Mouse (Mus musculus) liver, embryonic 16.5 days (tissue): ENCODE measurements around the gene Serp2. TPM values are rescaled to one million over a fixed set of nuclear protein-coding genes. Genes with fewer than 3 reads are reported as not detected.

ENCODE experiments used
- ATAC-seq: fragments of 200-750 bp; cut with Nextera tagmentation; 2 replicates; pipeline ENCODE4 v1.8.0; 2017; ENCODE audit warnings: low read depth, mild to moderate bottlenecking, moderate number of reproducible peaks, moderate library complexity
- H3K27ac ChIP-seq: fragments of 300-500 bp; sonication (generic); 2 replicates; pipeline ENCODE4 v1.5.1; 2014; ENCODE audit warnings: mild to moderate bottlenecking, low read length
- H3K27me3 ChIP-seq: fragments of 300-500 bp; sonication (generic); 2 replicates; pipeline ENCODE4 v1.6.1; 2014; ENCODE audit warnings: low read depth, low read length, mixed read lengths; ENCODE audit not compliant: control insufficient read depth, insufficient read depth
- H3K36me3 ChIP-seq: fragments of 300-500 bp; sonication (generic); 2 replicates; pipeline ENCODE4 v1.6.1; 2014; ENCODE audit warnings: mild to moderate bottlenecking; ENCODE audit not compliant: control insufficient read depth, insufficient read depth
- H3K4me1 ChIP-seq: fragments of 300-500 bp; sonication (generic); 2 replicates; pipeline ENCODE4 v1.6.1; 2014; ENCODE audit warnings: low read depth, low read length, mixed read lengths; ENCODE audit not compliant: control insufficient read depth
- H3K4me2 ChIP-seq: fragments of 300-500 bp; sonication (generic); 2 replicates; pipeline ENCODE4 v1.6.1; 2014; ENCODE audit warnings: low read depth, low read length, mixed read lengths
- H3K4me3 ChIP-seq: fragments of 300-500 bp; sonication (generic); 2 replicates; pipeline ENCODE4 v1.5.1; 2014; ENCODE audit warnings: low read depth, mild to moderate bottlenecking, low read length
- H3K9ac ChIP-seq: fragments of 300-500 bp; sonication (generic); 2 replicates; pipeline ENCODE4 v1.6.1; 2014; ENCODE audit warnings: low read depth, low read length
- H3K9me3 ChIP-seq: fragments of 300-500 bp; sonication (generic); replicated peaks from 2 replicates; pipeline ENCODE4 v1.6.1; 2016; ENCODE audit warnings: low read length; ENCODE audit not compliant: control insufficient read depth
- WGBS: fragments of 180-500 bp; shearing (Covaris S2); extraction: QIAGEN DNeasy Blood & Tissue Kit; methylation state at CpG from one replicate; pipeline ENCODE4 v1.1.7; 2014; ENCODE audit not compliant: insufficient replicate concordance; 5-methylcytosine and 5-hydroxymethylcytosine counted together
- polyA plus RNA-seq: library from polyadenylated mRNA; unstranded; fragments of >200 nt; fragmentation: Nextera tagmentation; extraction: Ambion mirVana; gene quantifications from 2 replicates; pipeline ENCODE4 v1.2.1, GENCODE M21; 2015

The Serp2 gene
- 0.61 and 0.79 TPM in 2 replicates for polyA plus RNA-seq

DNA sequence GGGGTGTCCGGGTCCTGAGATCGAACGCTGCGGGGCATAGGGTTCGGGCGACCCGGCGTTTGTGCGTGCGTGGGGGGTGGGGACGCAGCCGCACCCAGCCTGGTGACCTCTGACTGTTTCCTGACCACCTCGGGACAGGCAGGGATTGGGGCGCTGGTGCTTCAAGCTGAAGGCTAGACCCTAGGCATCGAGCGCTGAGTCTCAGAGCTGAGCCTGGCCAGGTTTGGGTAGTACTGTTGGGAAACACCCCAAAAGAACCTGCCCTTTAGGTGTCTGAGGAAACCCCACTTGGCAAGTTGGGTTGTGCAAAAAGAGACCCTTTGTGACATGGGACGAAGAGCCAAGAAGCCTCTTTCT, at the start of gene Serp2:
Serp2 (minus strand) TSS at position 38 of the 357 bp plus-strand sequence.
- no peak for ATAC-seq
- H3K9me3 ChIP-seq: no peaks in the 10 kb centered on the region
- H3K27me3 ChIP-seq: peaks cover 36% of the 10 kb centered on the region
- H3K4me2 ChIP-seq: peak within 1 kb of the TSS; percentile 84
- H3K9ac ChIP-seq: peak within 1 kb of the TSS; percentile 45
- WGBS: 6% methylated on average over 17 of the region's 17 CpGs
- H3K27ac ChIP-seq: no peak within 1 kb of the TSS
- no peaks in the 10 kb centered on the region for H3K36me3 ChIP-seq
- peak within 1 kb of the TSS; percentile 61 for H3K4me3 ChIP-seq
- peaks cover 19% of the 10 kb centered on the region for H3K4me1 ChIP-seq

DNA sequence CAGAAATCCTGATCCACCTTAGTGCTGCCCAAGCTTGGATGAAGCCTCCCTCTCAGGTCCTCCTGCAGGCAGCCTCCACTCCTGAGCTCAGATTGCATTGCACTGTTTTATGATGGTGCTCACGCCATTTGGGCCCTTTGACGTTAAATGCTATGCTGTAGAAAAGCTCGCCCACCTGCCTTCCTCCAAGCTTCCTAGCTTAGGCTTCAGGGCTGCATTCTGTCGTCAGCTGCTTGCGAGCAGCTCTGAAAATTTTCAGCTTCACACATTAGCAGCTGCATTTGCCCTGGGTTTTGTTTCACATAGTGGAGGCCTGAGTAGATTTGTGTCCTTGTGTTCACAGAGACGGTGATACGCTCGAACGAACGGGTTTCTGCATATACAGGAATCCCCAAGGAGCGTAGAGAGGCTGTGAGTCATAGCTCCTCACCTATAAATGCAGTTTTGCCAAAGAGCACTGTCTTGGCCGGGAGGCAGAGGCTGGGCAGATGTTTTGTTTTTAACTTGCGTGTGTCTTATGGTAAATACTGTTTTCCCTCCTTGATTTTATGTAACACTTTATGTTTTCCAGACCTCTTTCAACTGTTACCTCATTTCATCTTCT, 49.3 kb upstream of the Serp2 start:
- Histone ChIP-seq H3K9me3 (no peaks in the 10 kb centered on the region), H3K4me2 (no peak overlapping the region), H3K27ac (no peak overlapping the region), H3K27me3 (no peaks in the 10 kb centered on the region), H3K9ac (no peak overlapping the region), H3K36me3 (no peaks in the 10 kb centered on the region), H3K4me1 (no peaks in the 10 kb centered on the region), H3K4me3 (no peak overlapping the region)
- no peak for ATAC-seq
- WGBS: 72% methylated on average over 13 of the region's 13 CpGs

DNA sequence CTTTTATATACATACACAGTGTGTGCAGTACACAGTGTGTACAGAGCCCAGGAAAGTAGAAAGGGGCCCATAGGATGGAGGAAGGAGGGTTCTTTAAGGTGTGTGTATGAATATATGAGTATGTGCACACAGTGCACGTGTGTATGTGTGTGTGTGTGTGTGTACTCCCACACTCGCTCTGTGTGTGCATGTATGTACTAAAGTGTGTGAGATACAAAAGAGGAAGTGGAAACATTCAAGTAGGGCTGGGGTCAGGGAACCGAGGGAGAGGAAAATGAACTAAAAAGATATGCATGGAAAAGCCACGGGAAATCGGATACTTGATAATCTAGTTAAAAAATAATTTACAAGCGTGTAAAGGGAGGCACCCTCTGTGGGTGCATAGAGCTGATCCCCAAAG, 47.3 kb upstream of the Serp2 start:
- Histone ChIP-seq H3K4me2 (no peak overlapping the region), H3K4me3 (no peak overlapping the region), H3K9me3 (no peaks in the 10 kb centered on the region), H3K27ac (no peak overlapping the region), H3K27me3 (no peaks in the 10 kb centered on the region), H3K4me1 (peaks cover 2% of the 10 kb centered on the region), H3K36me3 (no peaks in the 10 kb centered on the region), H3K9ac (no peak overlapping the region)
- ATAC-seq: no peak
- 40% methylated on average over 6 of the region's 6 CpGs for WGBS

DNA sequence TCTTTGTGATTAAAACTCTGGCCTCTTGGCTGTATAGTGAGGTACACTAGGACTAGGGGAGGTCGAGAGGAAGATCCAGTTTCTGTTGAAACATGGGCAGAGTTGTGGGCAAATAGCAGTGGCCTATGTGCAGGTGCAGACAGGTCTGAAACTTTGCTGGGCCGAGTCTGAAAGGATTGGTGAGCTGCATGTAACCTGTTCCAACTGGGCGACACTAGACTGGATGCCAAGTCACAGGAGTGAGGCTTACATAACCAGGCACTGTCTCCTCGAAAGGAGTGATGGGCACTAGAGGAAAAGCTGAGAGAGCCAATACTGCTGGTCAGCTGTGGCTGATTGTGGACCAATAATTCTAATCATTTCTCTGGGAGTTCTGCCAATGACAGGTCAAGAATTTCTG, 45.0 kb upstream of the Serp2 start:
- Histone ChIP-seq H3K9ac (no peak overlapping the region), H3K4me1 (peaks cover 16% of the 10 kb centered on the region), H3K9me3 (no peaks in the 10 kb centered on the region), H3K27me3 (no peaks in the 10 kb centered on the region), H3K27ac (no peak overlapping the region), H3K4me2 (no peak overlapping the region), H3K36me3 (no peaks in the 10 kb centered on the region), H3K4me3 (no peak overlapping the region)
- 54% methylated on average over 4 of the region's 4 CpGs for WGBS
- ATAC-seq: no peak

DNA sequence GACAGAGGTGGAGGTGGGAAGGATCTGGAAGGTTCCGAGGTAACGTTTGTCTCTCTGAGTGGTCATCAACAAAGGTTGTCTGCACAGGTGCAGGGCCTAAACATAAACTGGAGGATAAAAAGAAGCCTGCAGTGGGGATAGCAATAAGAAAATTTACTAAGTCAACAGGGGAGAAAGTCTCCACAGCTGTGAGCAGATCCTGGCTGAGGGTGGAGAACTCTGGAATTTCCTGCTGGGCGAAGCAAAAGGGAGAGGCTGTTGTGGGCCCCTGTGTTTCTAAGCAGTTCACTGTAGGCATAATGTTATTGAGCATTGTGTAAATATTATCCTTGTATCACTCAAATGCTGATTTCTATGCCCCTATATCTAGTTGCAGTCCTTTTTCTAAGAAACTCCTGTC, 43.7 kb upstream of the Serp2 start:
- H3K4me1 ChIP-seq: peaks cover 16% of the 10 kb centered on the region
- no peaks in the 10 kb centered on the region for H3K9me3 ChIP-seq
- no peak for ATAC-seq
- no peak overlapping the region for H3K27ac ChIP-seq
- H3K27me3 ChIP-seq: no peaks in the 10 kb centered on the region
- H3K9ac ChIP-seq: no peak overlapping the region
- H3K4me3 ChIP-seq: no peak overlapping the region
- no peak overlapping the region for H3K4me2 ChIP-seq
- no peaks in the 10 kb centered on the region for H3K36me3 ChIP-seq
- WGBS: 81% methylated on average over 3 of the region's 3 CpGs

DNA sequence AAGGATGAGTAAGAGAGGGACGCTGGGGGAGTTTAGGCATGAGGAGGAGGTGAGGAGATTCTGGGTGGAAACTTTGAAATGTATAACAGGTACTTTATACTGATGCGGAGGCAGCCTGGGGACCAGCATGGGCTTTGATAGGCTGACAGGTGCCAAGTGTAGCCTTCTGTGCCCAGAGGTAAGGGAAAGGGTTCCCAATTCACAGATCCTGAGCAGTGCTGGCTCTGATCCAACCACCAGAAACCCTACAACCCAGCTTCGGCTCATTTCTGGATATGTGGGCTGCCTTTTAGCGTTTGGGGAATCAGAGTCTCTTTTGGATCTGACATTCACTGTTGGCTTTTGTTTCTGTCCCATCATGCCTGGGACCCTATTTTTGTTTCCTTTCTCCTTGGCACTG, 43.0 kb upstream of the Serp2 start:
- no peak overlapping the region for H3K4me3 ChIP-seq
- no peak overlapping the region for H3K4me2 ChIP-seq
- H3K27ac ChIP-seq: no peak overlapping the region
- ATAC-seq: no peak
- no peaks in the 10 kb centered on the region for H3K27me3 ChIP-seq
- H3K9me3 ChIP-seq: no peaks in the 10 kb centered on the region
- H3K9ac ChIP-seq: no peak overlapping the region
- H3K4me1 ChIP-seq: peaks cover 16% of the 10 kb centered on the region
- no peaks in the 10 kb centered on the region for H3K36me3 ChIP-seq
- WGBS: 58% methylated on average over 4 of the region's 4 CpGs

DNA sequence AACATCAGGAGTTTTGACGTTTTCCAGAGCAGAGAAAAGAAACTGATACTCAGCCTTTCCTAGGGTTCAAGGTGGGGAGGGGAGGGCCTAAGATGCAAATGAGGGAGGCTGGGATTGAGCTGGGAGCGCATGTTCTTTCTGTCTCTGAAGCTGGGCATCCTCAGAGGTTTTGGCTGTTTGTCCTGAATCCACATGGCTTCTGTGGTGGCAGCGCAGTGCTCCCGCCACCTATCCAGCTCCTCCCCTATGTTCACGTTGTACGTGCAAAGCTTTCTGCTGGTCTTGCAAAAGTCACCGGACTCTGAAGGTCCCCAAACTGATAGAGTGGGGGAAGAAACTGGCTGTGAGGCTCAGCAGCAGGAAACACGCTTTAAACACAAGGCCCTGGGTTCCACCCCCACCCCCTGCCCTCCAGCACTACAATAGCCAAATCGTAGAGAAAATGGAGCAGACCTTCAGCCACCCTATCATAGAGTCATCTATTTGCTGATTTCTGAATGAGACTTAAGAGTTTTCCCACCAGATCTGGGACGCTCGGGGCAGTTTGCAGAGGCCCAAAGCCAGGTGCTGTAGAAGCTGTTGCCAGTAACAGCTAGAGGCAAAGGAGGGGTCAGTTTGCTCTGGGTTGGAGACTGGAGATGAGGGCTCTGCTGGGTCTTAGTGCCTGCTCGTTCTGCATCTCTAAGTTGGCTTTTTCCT, 42.0 kb upstream of the Serp2 start:
- H3K9me3 ChIP-seq: no peaks in the 10 kb centered on the region
- H3K9ac ChIP-seq: peak overlapping the region; percentile 38
- peak; percentile 73 for ATAC-seq
- WGBS: 1% methylated on average over 12 of the region's 12 CpGs
- no peaks in the 10 kb centered on the region for H3K36me3 ChIP-seq
- peak overlapping the region; percentile 59 for H3K4me2 ChIP-seq
- peak overlapping the region; percentile 55 for H3K27ac ChIP-seq
- H3K4me1 ChIP-seq: peaks cover 19% of the 10 kb centered on the region
- H3K4me3 ChIP-seq: peak overlapping the region; percentile 11
- H3K27me3 ChIP-seq: no peaks in the 10 kb centered on the region

DNA sequence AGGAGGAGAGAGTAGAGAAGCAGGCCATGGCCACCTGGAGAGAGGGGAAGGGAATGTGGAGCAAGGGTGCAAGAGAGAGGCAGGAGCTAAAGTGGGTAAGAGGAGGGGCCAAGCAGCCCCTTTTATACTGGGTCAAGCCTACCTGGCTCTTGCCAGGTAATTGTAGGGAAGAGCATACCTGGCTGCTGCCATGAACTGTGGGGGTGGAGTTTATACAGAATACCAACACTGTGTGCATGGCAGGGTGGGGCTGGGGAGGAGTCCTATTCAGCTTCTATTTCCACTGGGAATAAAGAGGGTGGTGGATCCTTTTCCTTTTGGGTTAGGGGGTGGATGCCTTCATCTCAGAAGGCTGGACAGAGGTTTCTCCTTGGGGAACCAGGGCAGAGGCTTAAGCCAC, 41.1 kb upstream of the Serp2 start:
- Histone ChIP-seq H3K36me3 (no peaks in the 10 kb centered on the region), H3K9ac (no peak overlapping the region), H3K27ac (no peak overlapping the region), H3K4me2 (peak overlapping the region; percentile 59; the same call in 1 of the 2 replicates), H3K4me1 (peaks cover 19% of the 10 kb centered on the region), H3K9me3 (no peaks in the 10 kb centered on the region), H3K4me3 (no peak overlapping the region), H3K27me3 (no peaks in the 10 kb centered on the region)
- ATAC-seq: no peak

DNA sequence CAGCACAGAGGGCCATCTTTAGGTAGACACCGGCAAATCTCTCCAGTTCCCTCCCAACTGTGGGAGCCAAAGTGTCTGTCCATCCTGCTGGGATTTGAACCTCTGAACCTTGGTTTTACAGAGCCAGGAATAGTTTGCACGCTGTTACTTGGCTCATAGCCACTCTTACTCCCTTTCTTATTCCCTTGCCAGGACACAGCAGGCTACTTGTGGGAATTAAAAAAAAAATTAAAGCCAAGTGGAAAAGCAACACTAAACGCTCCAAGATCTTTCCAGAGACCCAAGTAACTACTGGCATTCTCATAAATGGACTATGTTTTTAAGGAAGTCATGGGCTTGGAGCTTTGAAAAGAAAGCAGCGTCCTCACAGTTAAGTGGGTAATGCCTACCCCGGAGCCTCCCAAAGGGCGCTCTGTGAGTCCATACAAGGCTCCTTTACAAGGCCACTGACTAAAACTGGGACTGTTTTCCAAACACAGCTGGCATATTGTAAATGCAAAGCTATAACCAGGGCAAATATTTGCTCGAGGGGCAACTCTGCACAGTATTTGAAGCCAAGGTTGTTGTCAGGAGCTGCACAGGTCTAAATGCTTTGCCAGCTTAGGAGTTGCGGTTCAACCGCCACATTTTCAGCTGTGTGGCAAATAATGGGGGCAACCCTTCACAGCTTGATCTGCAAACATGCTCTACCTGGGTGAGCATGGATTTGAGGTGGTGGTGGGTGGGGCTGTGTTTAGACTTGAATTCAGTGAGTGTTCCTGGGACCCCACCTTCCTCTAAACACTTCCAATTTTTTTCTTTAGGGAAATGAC, 38.6 kb upstream of the Serp2 start:
- H3K36me3 ChIP-seq: no peaks in the 10 kb centered on the region
- H3K4me1 ChIP-seq: peaks cover 25% of the 10 kb centered on the region
- H3K4me3 ChIP-seq: no peak overlapping the region
- no peaks in the 10 kb centered on the region for H3K9me3 ChIP-seq
- H3K27ac ChIP-seq: no peak overlapping the region
- WGBS: 69% methylated on average over 9 of the region's 9 CpGs
- ATAC-seq: no peak
- no peak overlapping the region for H3K9ac ChIP-seq
- H3K27me3 ChIP-seq: no peaks in the 10 kb centered on the region
- H3K4me2 ChIP-seq: no peak overlapping the region
